Mouse (Mus musculus) cerebellum, postnatal 14 days (tissue): ENCODE measurements at regions not wholly inside any gene's neighbourhood (a gene's known extent, or its start where the extent isn't known, plus 50 kb on each side); places are given as distances from the start of the nearest gene placed in this dataset.
A peak's percentile ranks its signal among the peaks of the same experiment; 100 is the strongest.

Source experiments
- DNase-seq, 2 experiments: peaks; one replicate each; pipeline ENCODE4 v3.0.0; 2021; ENCODE audit warnings: mixed read lengths in 2 of 2

GRCm38 (mm10) chr16:52601068-52601829 is 147.4 kb upstream of the Alcam start:
- no peak for DNase-seq

GRCm38 (mm10) chr16:52598232-52598631 is 144.4 kb upstream of the Alcam start:
- no peak for DNase-seq

- peak in 1 of 2 experiments; percentile 4 for DNase-seq
Measured at GRCm38 (mm10) chr16:52597181-52597580, 143.3 kb upstream of the Alcam start.

- no peak for DNase-seq
Measured at GRCm38 (mm10) chr16:52588291-52588781, 134.5 kb upstream of the Alcam start.

- DNase-seq, result peak; percentile 58 to 68
Measured at GRCm38 (mm10) chr16:52569078-52569477, 115.2 kb upstream of the Alcam start.

DNA sequence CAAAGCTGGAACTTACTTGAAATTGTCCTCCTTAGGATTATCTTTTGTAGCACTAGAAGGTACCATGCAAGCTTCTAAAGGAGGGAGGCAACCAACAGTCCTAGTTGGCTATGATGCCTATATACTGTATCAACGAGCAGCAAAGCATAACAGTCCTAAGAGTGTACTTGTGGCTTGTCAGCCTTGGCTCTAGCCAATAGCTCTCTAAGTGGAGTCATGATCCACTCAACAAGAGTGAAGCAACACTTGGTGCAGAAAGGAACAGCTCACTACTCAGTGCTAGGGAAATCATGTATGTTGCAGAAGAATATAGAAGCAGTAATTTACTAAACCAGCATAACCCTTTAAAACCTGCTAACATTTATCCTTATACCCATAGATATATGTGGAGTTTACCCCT is 82.4 kb upstream of the Alcam start:
- no peak for DNase-seq

DNA sequence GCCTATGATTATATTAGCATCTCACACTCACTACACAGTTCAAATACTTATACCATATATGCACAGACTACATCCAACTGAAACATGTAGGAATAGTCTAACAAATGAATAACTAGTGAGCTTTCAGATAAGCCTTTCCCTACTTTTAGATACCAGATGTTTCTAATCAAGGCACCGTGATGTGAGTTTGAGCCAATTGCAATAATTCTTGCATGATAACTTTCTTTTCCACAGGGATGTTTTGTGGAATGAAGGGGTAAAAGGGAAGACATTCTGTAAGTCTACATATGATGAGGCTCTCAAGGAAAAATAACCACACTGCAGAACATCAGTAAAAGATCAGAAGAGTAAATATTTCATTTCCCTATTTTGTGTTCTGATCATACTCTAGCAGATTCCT is 80.7 kb upstream of the Alcam start:
- no peak for DNase-seq

- no peak for DNase-seq
Measured at GRCm38 (mm10) chr16:52532475-52533083, 78.7 kb upstream of the Alcam start.

DNA sequence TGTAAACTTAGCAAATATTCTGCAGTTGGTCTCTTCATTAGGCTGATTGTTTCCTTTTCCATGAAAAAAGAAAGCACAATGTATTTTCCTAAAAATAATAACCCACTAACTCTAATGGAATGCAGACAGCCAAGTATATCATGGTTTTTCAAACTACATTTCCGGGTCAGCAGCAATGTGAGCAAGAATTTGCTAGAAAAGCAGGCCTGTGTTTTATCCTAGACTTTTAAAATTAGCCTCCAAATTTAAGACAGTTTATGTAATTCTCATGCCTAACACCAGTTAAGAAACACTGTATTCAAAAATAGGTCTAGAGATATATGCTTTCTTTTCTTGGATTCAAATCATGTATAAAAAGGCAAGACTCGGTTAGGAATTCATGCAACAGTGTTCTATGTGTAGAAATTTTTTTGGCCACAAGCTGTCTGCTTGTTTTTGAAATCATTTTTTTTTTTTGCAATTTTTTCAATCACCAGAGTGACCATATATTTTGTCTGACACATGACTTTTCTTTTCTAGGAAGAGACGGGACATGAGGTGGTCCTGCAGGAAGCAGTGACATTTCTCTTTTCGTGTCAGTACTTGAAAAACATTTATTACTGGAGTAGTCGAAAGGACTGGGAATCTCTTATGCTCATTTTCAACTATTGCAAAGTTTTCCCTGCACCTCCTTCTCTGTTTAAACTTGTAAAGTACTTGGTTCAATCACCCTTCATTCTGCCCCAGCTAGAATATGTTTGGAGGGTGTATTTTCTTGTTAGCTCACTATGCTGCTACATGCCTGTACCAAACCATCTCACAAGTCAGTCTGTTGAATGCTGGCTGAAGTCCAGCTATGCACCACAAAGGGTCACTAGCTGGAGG is 59.9 kb upstream of the Alcam start:
- DNase-seq, result no peak

- DNase-seq, result no peak
Measured at GRCm38 (mm10) chr16:52508633-52509379, 54.9 kb upstream of the Alcam start.
